Mouse (Mus musculus): ENCODE measurements around the gene Ankrd44.

Gene Ankrd44

GRCm38 (mm10) chr1:54749516-54749915 is 176.7 kb downstream of the Ankrd44 start:
- DNase-seq: no peak

- no peak for DNase-seq
Observed at GRCm38 (mm10) chr1:54747785-54748420, 178.3 kb downstream of the Ankrd44 start.

GRCm38 (mm10) chr1:54745666-54746065 is 180.5 kb downstream of the Ankrd44 start:
- DNase-seq: no peak

- no peak for DNase-seq
Observed at GRCm38 (mm10) chr1:54744171-54744570, 182.0 kb downstream of the Ankrd44 start.

GRCm38 (mm10) chr1:54743072-54743471 is 183.1 kb downstream of the Ankrd44 start:
- no peak for DNase-seq

- DNase-seq: peak; percentile 72
Observed at GRCm38 (mm10) chr1:54740936-54741335, 185.3 kb downstream of the Ankrd44 start.

- DNase-seq: no peak
Observed at GRCm38 (mm10) chr1:54737472-54737871, 188.7 kb downstream of the Ankrd44 start.

GRCm38 (mm10) chr1:54734917-54735664 is 191.1 kb downstream of the Ankrd44 start:
- DNase-seq: no peak

GRCm38 (mm10) chr1:54729316-54729715 is 196.9 kb downstream of the Ankrd44 start:
- no peak for DNase-seq

GRCm38 (mm10) chr1:54726555-54726954 is 199.6 kb downstream of the Ankrd44 start:
- no peak for DNase-seq

- no peak for DNase-seq
Observed at GRCm38 (mm10) chr1:54716921-54717320, 209.3 kb downstream of the Ankrd44 start.

GRCm38 (mm10) chr1:54715061-54715760 is 211.0 kb downstream of the Ankrd44 start:
- DNase-seq: no peak

- no peak for DNase-seq
Observed at GRCm38 (mm10) chr1:54713231-54714173, 212.7 kb downstream of the Ankrd44 start.

- DNase-seq: no peak
Observed at GRCm38 (mm10) chr1:54711568-54711967, 214.6 kb downstream of the Ankrd44 start.

GRCm38 (mm10) chr1:54710550-54710949 is 215.6 kb downstream of the Ankrd44 start:
- no peak for DNase-seq

GRCm38 (mm10) chr1:54707888-54708565 is 218.2 kb downstream of the Ankrd44 start:
- no peak for DNase-seq

GRCm38 (mm10) chr1:54707036-54707887 is 218.9 kb downstream of the Ankrd44 start:
- DNase-seq: no peak

- no peak for DNase-seq
Observed at GRCm38 (mm10) chr1:54706621-54707020, 219.6 kb downstream of the Ankrd44 start.

GRCm38 (mm10) chr1:54703466-54703865 is 222.7 kb downstream of the Ankrd44 start:
- DNase-seq: no peak

- DNase-seq: no peak
Observed at GRCm38 (mm10) chr1:54702918-54703317, 223.3 kb downstream of the Ankrd44 start.

GRCm38 (mm10) chr1:54695396-54695795 is 230.8 kb downstream of the Ankrd44 start:
- DNase-seq: no peak

Measured in kidney, adult 11 months (tissue).